Mouse (Mus musculus) heart, postnatal 36 days (tissue): Measurements from ENCODE around the gene Pkn2. TPM values are rescaled to one million over a fixed set of nuclear protein-coding genes. Genes with fewer than 3 reads are reported as not detected.

Experiments
- DNase-seq, 2 experiments: peaks; one replicate each; pipeline ENCODE4 v3.0.0; 2021 to 2022
- intact Hi-C: fragments of 180-260 bp; cut with DNase I; formaldehyde crosslinking; loops from one replicate; pipeline ENCODE4 v1.15.1; 2025
- total RNA-seq, 2 experiments: library from RNA; stranded (reverse); gene quantifications; 2 replicates each; pipeline ENCODE4 v1.2.3; 2021

Gene Pkn2
- total RNA-seq: 10 to 100 TPM; 41.9 to 44.5 TPM

DNA sequence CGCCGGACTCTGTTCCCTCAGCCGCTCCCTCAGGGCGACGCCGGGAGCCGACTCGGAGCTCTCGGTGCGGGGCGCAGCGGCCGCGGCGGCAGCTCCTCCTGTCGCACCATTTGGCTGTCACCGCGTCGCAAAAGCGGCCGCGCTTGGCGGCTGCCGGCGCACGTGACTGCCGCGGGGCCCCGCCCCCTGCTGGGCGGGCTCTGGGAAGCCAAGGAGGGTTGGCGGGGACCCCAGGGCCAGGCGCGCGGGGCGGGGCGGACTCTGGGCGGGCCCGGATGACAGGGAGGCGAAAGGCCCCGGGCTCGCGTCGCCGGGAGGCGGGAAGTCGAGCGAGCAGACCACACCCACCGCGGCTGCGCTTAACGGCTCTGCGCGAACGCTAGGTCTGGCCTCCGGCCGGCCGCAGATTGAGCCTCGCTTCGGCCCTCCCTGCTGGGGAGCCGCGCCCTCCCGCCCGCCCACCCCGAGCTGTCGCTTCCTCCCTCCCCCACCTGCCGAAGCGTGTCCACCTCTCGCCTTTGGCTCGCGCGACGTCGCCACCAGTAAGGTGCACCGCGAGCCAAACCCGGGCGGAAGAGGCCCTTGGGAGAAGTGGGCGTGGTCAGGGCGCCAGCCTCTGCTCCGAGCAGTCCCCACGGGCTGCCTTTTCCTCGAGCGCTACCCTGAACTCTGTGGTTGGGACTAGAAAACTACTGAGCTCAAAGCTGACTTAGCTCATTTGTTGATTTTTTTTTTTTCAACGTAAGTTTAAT lies at the start of gene Pkn2:
Gene Pkn2 (minus strand): TSS at position 133 of the 752 bp plus-strand sequence.
- DNase-seq: peak; percentile 98 to 99
- intact Hi-C loops: loop anchor here (2.0 to 5.0 kb wide), 5 partner anchors 45 to 175 kb away; partner anchors contain the start of gene Gtf2b

GRCm38 (mm10) chr3:142929906-142930305 lies 48.1 kb upstream of the Pkn2 start:
- no peak for DNase-seq
- intact Hi-C loops: loop anchor here (5.0 kb wide), 1 partner anchor 48 kb away; the partner anchor contains the start of gene Pkn2

DNA sequence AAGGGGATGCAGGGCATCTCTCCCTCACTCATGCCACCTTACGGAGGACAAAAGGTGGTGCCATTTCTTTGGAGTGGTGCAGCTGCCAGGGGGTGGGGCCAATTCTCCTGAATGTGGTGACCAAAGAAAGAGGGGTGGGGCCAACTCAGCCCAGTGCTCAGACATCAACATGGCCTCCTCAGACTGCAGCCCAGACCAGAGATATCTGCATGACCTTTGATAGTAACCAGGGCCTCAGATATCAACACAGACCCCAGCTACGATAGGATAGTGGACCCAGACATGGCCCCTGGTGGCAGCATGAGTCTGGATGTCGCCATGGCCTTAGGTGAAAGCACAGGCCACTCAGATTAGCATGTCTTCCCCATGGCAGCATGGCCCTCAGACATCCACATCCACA lies 45.5 kb upstream of the Pkn2 start:
- no peak for DNase-seq
- intact Hi-C loops: loop anchor here (5.0 kb wide), 1 partner anchor 45 kb away; the partner anchor contains the start of gene Pkn2

DNA sequence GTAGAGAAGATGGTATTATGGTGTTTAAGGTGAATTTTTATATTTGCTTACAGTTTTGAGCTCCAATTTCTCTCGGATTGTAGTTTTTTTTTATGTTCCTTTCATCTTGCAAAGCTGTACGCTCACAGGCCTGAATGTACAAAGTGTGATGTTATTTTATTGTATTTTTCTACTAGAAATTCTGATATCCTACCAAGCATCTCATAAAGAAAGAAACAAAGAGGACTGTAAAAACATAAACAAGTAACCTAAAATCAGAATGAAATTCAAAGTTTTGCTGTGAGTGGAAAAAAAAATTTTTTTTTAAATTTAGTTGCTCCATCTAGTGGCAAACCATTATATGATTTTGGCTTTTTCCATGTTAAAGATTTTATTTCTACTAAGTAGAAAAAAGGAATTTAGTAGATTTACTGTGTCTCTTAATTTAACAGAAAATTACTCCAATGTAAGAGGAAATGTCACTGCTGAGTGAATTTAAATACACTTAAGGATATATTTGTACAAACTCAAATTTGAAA lies 43.1 kb upstream of the Pkn2 start:
- intact Hi-C loops: loop anchor here (2.0 to 5.0 kb wide), 2 partner anchors 43 to 154 kb away; partner anchors contain the start of gene Pkn2
- DNase-seq: no peak

DNA sequence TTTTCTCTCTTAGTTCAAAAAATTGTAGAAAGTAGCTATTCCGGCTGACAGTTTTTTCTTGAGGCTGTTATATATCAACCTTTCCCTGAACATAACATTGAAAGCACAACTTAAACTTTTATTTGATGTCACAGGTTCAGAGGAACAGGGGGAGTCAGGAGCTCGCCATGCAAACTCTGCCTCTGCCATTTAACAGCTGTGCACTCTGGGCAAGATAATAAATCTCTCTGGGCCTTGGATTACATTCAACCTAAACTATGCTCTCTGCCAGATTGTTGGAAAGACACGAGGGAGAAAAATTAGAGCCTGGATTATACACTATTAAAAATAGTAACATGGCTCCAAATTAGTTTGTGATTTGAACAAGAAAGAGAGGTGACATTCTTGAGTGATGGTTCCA lies 37.3 kb upstream of the Pkn2 start:
- intact Hi-C loops: no loop called here
- no peak for DNase-seq

DNA sequence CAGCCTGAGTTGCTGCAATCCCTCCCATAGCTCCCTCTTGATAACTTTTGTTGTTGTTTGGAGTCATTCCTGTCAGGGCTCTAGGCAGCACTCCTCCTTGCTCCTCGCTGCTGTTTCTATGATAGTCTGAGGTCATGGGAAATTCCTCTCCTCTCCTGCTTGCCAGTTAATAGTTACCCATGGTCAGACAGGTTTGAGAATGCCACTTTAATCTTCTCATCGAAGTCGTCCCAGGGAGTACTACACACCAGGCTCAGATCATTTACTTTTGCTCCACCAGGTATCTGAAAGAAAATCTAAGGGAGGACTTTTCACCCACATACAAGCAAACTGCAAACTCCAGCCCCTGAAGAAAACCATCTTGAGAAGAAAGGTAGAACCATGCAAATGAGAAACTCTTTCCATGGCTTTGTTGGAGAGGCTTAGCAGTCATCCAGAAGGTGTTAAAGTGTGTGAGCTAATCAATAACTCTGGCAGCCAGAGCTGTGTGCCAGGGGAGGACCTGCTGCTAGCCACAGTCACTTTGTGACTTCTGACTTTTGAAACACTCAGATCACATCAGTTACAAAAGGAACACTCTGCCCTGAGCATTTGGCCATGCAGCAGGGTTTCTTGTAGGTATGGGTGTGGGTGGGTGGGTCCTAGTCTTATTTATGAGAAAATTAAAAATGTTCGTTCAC lies 36.1 kb upstream of the Pkn2 start:
- intact Hi-C loops: no loop called here
- DNase-seq: no peak

GRCm38 (mm10) chr3:142917171-142917570 lies 35.4 kb upstream of the Pkn2 start:
- intact Hi-C loops: no loop called here
- DNase-seq: no peak

DNA sequence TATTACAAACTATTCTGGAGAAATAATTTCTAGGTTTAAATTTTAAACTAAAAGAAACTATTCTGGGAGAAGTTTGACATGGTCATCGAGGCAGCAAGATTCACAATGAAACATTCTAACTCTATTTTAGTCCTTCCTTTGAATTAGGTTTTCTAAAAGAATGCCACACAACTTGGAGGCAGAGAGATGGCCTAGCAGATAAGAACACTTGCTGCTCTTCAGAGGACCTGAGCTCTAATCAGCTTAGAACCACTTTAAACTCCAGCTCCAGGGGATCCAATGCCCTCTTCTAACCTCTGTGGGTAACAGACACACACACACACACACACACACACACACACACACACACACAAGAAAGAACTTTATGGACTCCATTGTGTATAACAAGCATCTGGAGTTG lies 31.5 kb upstream of the Pkn2 start:
- no peak for DNase-seq
- intact Hi-C loops: no loop called here

GRCm38 (mm10) chr3:142899683-142900082 lies 17.9 kb upstream of the Pkn2 start:
- no peak for DNase-seq
- intact Hi-C loops: no loop called here

DNA sequence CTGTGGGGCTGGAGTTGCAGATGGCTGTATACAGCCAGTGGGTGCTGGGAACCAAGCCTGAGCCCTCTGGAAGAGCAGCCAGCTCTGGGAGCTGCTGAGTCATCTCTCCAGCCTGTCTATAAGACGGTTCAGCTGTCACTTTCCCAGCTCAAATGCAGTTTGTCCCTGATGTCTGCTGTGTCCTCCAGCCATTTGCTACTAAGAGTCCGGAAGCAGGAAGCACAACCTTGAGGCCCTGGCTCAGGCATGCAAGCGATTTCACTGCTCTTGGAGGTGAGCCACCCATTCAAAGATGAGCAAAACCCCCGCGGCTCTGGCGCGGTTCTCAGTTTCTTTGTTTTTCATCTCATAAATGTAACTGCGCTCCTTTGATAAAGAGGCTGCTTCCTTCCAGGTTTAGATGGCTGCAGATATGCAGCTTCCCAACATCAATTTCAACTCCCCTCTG lies 17.2 kb upstream of the Pkn2 start:
- peak in 1 of 2 experiments; percentile 7 for DNase-seq
- intact Hi-C loops: no loop called here

- intact Hi-C loops: no loop called here
Measured at GRCm38 (mm10) chr3:142890442-142890841, 8.6 kb upstream of the Pkn2 start.

GRCm38 (mm10) chr3:142886963-142887362 lies 5.2 kb upstream of the Pkn2 start:
- intact Hi-C loops: no loop called here

More at GRCm38 (mm10) chr3:142890442-142890841, 8.6 kb upstream of the Pkn2 start:
- no peak for DNase-seq

DNA sequence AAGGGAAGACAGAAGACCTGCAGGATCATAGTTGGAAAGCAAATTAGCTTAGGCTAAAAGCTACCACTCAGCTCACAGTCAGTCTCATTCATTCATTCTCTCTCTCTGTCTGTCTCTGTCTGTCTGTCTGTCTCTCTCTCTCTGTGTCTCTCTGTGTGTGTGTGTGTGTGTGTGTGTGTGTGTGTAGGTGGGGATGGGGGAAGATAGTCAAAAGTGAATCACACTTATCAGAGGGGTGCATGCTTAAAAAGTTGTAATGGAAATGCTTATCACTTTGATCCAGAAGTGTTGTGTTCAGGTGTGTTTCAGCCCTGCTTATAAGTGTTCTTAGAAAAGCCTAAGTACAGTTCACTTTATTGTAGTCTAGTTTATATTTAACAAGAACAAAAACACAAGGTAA lies 2.8 kb upstream of the Pkn2 start:
- no peak for DNase-seq
- intact Hi-C loops: loop anchor here (5.0 kb wide), 4 partner anchors 43 to 177 kb away; partner anchors contain the start of gene Gtf2b

More at GRCm38 (mm10) chr3:142886963-142887362, 5.2 kb upstream of the Pkn2 start:
- DNase-seq: no peak

GRCm38 (mm10) chr3:142881589-142881871 lies 274 bp downstream of the Pkn2 start:
- intact Hi-C loops: loop anchor here (2.0 to 5.0 kb wide), 5 partner anchors 46 to 174 kb away; partner anchors contain the start of gene Gtf2b

GRCm38 (mm10) chr3:142880790-142881588 lies 815 bp downstream of the Pkn2 start:
- intact Hi-C loops: loop anchor here (2.0 to 5.0 kb wide), 5 partner anchors 46 to 174 kb away; partner anchors contain the start of gene Gtf2b
- peak in 1 of 2 experiments; percentile 37 for DNase-seq

More at GRCm38 (mm10) chr3:142881589-142881871, 274 bp downstream of the Pkn2 start:
- DNase-seq: no peak

- intact Hi-C loops: no loop called here
- DNase-seq: no peak
Measured at GRCm38 (mm10) chr3:142863236-142863635, 18.6 kb downstream of the Pkn2 start.

DNA sequence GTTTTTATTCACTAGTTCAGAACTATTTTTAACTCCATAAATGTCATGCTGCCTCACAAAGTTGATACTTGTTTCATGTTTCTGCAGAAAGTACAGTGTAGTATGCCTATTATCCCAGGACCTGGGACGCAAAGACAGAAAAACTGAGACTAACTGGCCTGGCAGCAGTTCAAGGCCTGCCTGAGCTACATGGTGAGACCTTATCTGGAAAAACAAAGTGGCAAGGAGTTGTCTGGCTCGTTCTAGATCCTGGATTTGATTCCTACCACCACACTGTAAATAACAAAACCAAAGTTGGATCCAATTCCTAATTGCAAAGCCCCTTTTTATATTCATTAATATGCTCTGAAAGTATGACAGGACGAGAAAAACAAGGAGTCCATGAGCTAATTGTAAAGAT lies 25.0 kb downstream of the Pkn2 start:
- intact Hi-C loops: no loop called here
- peak in 1 of 2 experiments; percentile 13 for DNase-seq

GRCm38 (mm10) chr3:142855961-142856472 lies 25.8 kb downstream of the Pkn2 start:
- DNase-seq: no peak
- intact Hi-C loops: no loop called here

GRCm38 (mm10) chr3:142852911-142853310 lies 28.9 kb downstream of the Pkn2 start:
- intact Hi-C loops: no loop called here

DNA sequence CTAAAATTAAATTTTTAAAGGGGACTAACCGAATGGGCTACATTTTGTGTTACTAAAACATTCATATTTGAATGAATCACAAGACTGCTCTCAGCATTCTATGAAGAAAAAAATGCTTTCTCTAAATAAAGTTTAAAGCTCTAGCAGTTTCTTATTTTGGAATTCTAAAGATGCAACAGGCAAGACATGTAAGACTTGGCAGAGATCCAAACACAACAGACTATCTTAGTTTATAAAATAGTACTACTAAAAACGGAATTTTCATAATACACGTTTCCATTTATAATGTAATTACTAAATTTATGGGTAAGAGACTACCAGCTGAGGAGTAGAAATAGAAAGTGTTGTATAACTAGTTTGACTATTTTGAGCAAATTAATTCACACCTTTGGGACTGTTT lies 30.2 kb downstream of the Pkn2 start:
- no peak for DNase-seq
- intact Hi-C loops: no loop called here

More at GRCm38 (mm10) chr3:142852911-142853310, 28.9 kb downstream of the Pkn2 start:
- no peak for DNase-seq
